Mouse (Mus musculus) heart, embryonic 15.5 days (tissue): ENCODE measurements around the gene Atxn2. TPM values are rescaled to one million over a fixed set of nuclear protein-coding genes. Genes with fewer than 3 reads are reported as not detected.

Source experiments
- ATAC-seq: fragments of 200-750 bp; cut with Nextera tagmentation; replicated peaks from 2 replicates; pipeline ENCODE4 v1.8.0; 2017; ENCODE audit warnings: low read depth, moderate TSS enrichment; ENCODE audit not compliant: insufficient number of reproducible peaks, insufficient read depth, low FRiP score
- H3K27ac ChIP-seq: fragments of 300-500 bp; sonication (generic); 2 replicates; pipeline ENCODE4 v1.5.1; 2015; ENCODE audit warnings: mild to moderate bottlenecking, inconsistent platforms
- H3K27me3 ChIP-seq: fragments of 300-500 bp; sonication (generic); 2 replicates; pipeline ENCODE4 v1.6.1; 2015; ENCODE audit warnings: inconsistent platforms
- H3K36me3 ChIP-seq: fragments of 300-500 bp; sonication (generic); 2 replicates; pipeline ENCODE4 v1.6.1; 2015; ENCODE audit warnings: mild to moderate bottlenecking, inconsistent platforms
- H3K4me1 ChIP-seq: fragments of 300-500 bp; sonication (generic); replicated peaks from 2 replicates; pipeline ENCODE4 v1.6.1; 2015; ENCODE audit warnings: inconsistent platforms
- H3K4me2 ChIP-seq: fragments of 300-500 bp; sonication (generic); 2 replicates; pipeline ENCODE4 v1.6.1; 2015; ENCODE audit warnings: inconsistent platforms, mild to moderate bottlenecking, moderate library complexity
- H3K4me3 ChIP-seq: fragments of 300-500 bp; sonication (generic); 2 replicates; pipeline ENCODE4 v1.5.1; 2015; ENCODE audit warnings: mild to moderate bottlenecking, inconsistent platforms
- H3K9ac ChIP-seq: fragments of 300-500 bp; sonication (generic); 2 replicates; pipeline ENCODE4 v1.6.1; 2015; ENCODE audit warnings: mild to moderate bottlenecking, inconsistent platforms
- H3K9me3 ChIP-seq: fragments of 300-500 bp; sonication (generic); replicated peaks from 2 replicates; pipeline ENCODE4 v1.6.1; 2016; ENCODE audit warnings: inconsistent platforms
- WGBS: fragments of 180-500 bp; shearing (Covaris S2); methylation state at CpG from one replicate; pipeline ENCODE4 v1.1.7; 2015; ENCODE audit warnings: mixed read lengths; 5-methylcytosine and 5-hydroxymethylcytosine counted together
- polyA plus RNA-seq: library from polyadenylated mRNA; unstranded; fragments of >200 nt; fragmentation: Nextera tagmentation; extraction: Ambion mirVana; gene quantifications from 2 replicates; pipeline ENCODE4 v1.2.1, GENCODE M21; 2015

Gene Atxn2
- polyA plus RNA-seq, 1 experiment from 2014 or later: 63.7 TPM

DNA sequence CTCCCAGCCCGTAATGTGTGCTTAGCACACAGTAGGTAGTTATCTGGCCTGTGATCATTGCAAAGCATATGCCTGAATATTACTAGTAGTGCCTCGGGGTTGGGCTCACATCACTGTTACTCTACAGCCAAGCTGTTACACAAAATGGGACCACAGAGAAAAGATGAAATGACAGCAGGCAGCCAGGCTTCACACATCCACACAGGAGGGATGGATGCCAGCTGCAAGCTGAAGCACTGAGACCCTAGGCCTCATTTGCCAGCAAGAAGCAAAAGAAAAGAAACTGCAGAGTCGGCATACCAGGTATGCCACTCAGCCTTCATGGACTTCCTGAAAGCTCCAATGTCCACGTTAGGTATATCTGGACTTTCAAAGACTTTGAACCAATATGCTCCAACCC, 116.7 kb downstream of the Atxn2 start:
- no peak for ATAC-seq
- Histone ChIP-seq H3K9ac (no peak overlapping the region), H3K36me3 (peaks cover 19% of the 10 kb centered on the region; the same call in 1 of the 2 replicates), H3K4me2 (no peak overlapping the region), H3K27ac (no peak overlapping the region), H3K9me3 (no peaks in the 10 kb centered on the region), H3K4me3 (no peak overlapping the region), H3K4me1 (peaks cover 48% of the 10 kb centered on the region), H3K27me3 (no peaks in the 10 kb centered on the region)
- whole genome bisulfite sequencing: 87% methylated on average over 4 of the region's 4 CpGs

DNA sequence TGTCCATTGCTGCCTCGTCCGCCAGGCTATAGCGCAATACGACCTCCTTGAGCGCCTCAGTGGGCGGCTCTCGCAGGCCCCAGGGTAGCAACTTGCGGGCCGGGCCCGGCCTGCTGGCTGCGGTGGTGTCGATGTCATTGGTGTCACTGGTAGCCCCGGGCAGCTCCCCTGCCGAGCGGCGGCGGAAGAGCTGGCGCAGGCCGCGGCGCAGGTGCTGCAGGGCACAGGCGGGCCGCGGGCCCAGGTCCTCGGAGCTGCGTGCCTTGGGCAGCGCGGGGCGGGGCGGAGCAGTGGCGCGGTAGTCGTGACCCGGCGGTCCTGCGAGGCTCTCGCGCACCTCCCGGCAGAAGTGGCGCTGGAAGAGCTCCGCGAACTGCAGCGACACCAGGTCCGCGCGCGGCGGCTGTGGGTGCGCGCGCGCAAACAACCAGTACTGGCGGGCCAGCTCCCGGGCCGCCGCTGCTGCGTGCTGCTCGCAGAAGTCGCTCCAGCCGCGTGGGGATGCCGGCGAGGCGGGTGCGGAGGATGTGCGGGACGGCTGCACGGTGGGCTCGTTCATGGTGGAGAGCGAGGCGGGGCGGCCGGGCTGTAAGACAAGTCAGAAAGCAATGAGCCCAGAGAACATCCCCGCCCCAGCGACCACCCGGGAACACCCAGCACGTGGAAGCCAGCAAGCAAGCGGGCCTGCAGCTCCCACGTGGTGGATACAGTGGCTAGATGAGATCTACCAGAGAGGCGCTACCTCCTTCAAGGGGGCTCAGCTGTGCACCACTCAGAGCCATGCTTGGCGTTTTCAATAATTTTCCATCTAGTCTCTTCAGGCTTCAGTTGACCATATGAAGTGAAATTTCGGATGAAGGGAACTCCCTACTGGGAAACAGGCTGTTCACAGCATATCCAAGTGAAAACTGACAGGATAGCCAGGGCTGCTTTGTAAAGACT, 117.6 kb downstream of the Atxn2 start:
- 0 out of 2 replicates have a peak, but pooled peaks have one; percentile 4 for ATAC-seq
- 26% methylated on average over 78 of the region's 82 CpGs for WGBS
- peak overlapping the region; percentile 87 for H3K4me2 ChIP-seq
- H3K4me3 ChIP-seq: peak overlapping the region; percentile 48
- no peaks in the 10 kb centered on the region for H3K9me3 ChIP-seq
- no peak overlapping the region for H3K27ac ChIP-seq
- H3K27me3 ChIP-seq: no peaks in the 10 kb centered on the region
- peak overlapping the region; percentile 51 for H3K9ac ChIP-seq
- H3K36me3 ChIP-seq: peaks cover 19% of the 10 kb centered on the region; the same call in 1 of the 2 replicates
- H3K4me1 ChIP-seq: peaks cover 47% of the 10 kb centered on the region

GRCm38 (mm10) chr5:121831002-121831601, 120.0 kb downstream of the Atxn2 start:
- WGBS: 80% methylated on average over 6 of the region's 6 CpGs
- peaks cover 12% of the 10 kb centered on the region; the same call in 1 of the 2 replicates for H3K36me3 ChIP-seq
- no peak overlapping the region for H3K27ac ChIP-seq
- H3K9me3 ChIP-seq: no peaks in the 10 kb centered on the region
- H3K9ac ChIP-seq: no peak overlapping the region
- ATAC-seq: no peak
- no peak overlapping the region for H3K4me3 ChIP-seq
- no peak overlapping the region for H3K4me2 ChIP-seq
- peaks cover 60% of the 10 kb centered on the region for H3K4me1 ChIP-seq
- H3K27me3 ChIP-seq: no peaks in the 10 kb centered on the region

DNA sequence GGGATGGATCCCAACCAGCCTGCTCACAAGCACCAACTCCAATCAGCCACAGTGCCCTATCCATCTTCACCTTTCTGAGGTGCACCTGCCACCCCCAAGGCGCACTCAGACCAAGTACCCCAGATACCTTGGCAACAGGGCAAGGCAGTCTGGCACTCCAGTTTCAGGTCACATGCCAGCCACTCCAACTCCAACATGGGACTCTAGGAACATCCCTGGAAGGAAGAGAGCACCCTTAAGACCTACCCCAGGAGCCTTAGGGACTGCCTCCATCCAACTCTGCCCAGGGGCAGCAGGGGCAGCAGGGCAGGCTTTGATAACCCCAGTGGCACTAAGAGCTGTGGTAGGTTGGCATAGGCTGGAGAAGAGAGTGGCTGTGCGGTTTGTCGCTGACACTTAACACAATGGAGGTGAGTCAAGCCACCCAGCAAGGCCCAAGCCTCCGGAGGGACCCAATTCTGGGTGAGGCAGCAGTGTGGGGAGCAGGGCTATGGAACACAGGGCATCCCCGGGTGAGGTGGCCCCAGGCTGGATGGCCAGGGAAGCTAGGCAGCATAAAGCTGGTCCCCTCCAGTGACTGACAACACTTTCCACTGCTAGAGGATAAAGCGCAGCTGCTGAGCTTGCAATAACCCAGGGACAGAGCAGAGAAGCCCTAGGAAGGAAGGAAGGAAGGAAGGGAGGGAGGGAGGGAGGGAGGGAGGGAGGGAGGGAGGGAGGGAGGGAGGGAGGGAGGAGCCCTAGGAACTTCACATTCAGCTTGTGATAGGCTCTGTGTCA, 121.4 kb downstream of the Atxn2 start:
- Histone ChIP-seq H3K4me2 (peak overlapping the region; percentile 93), H3K27me3 (no peaks in the 10 kb centered on the region), H3K27ac (peak overlapping the region; percentile 64), H3K4me1 (peaks cover 65% of the 10 kb centered on the region), H3K36me3 (peaks cover 9% of the 10 kb centered on the region; the same call in 1 of the 2 replicates), H3K4me3 (no peak overlapping the region), H3K9ac (no peak overlapping the region), H3K9me3 (no peaks in the 10 kb centered on the region)
- WGBS: 67% methylated on average over 6 of the region's 6 CpGs
- ATAC-seq: no peak

- Histone ChIP-seq H3K9ac (peak overlapping the region; percentile 13; the same call in 1 of the 2 replicates), H3K9me3 (no peaks in the 10 kb centered on the region), H3K4me2 (peak overlapping the region; percentile 93), H3K27ac (peak overlapping the region; percentile 64), H3K4me1 (peaks cover 71% of the 10 kb centered on the region), H3K27me3 (no peaks in the 10 kb centered on the region), H3K36me3 (0 out of 2 replicates have a peak, but pooled peaks cover 5% of the 10 kb centered on the region), H3K4me3 (peak overlapping the region; percentile 80)
- no peak for ATAC-seq
- 76% methylated on average over 2 of the region's 2 CpGs for WGBS
Measured at GRCm38 (mm10) chr5:121833159-121833558, 122.0 kb downstream of the Atxn2 start.

DNA sequence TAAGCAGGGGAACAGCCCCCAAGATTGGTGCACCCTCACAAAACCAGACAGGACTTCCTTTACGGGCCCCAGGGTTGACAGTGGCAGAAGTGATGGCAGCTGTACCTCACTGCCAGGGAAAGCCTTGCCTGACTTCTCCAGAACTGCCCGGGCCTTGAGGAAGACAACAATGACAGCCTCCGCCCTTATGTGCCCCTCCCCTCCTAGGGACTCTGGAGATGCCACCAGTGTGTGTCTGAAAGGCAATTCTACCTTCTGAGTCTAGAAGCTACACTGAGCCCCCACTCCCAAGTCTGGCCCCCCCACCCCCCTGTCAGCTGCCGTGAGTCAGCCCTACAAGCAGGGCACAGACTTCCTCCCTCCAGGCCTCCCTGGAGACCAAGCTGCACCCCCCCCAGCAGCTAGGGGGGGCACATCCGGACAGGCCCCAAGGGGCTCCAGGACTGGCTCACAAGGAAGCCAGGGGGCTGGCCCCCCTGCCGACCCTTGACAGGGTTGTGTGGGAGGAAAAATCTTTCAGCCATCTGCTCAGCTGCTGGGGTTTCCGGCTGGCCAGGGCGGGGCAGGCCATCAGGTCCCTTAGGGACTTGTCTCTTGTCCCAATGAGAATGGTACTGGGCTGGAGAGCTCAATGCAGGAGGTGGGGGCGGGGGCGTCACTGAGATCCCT, 122.6 kb downstream of the Atxn2 start:
- 38% methylated on average over 10 of the region's 10 CpGs for WGBS
- peak overlapping the region; percentile 13; the same call in 1 of the 2 replicates for H3K9ac ChIP-seq
- peak overlapping the region; percentile 80 for H3K4me3 ChIP-seq
- H3K4me2 ChIP-seq: peak overlapping the region; percentile 93
- H3K9me3 ChIP-seq: no peaks in the 10 kb centered on the region
- H3K27me3 ChIP-seq: no peaks in the 10 kb centered on the region
- no peaks in the 10 kb centered on the region for H3K36me3 ChIP-seq
- H3K4me1 ChIP-seq: peaks cover 72% of the 10 kb centered on the region
- ATAC-seq: no peak
- peak overlapping the region; percentile 87 for H3K27ac ChIP-seq

GRCm38 (mm10) chr5:121834241-121834606, 123.1 kb downstream of the Atxn2 start:
- Histone ChIP-seq H3K36me3 (no peaks in the 10 kb centered on the region), H3K27ac (peak overlapping the region; percentile 87), H3K9me3 (no peaks in the 10 kb centered on the region), H3K9ac (no peak overlapping the region), H3K27me3 (no peaks in the 10 kb centered on the region), H3K4me1 (peaks cover 70% of the 10 kb centered on the region), H3K4me3 (peak overlapping the region; percentile 80), H3K4me2 (peak overlapping the region; percentile 93)
- WGBS: 61% methylated on average over 7 of the region's 7 CpGs
- ATAC-seq: no peak

GRCm38 (mm10) chr5:121834991-121835747, 124.0 kb downstream of the Atxn2 start:
- no peaks in the 10 kb centered on the region for H3K36me3 ChIP-seq
- peak overlapping the region; percentile 93 for H3K4me2 ChIP-seq
- peak overlapping the region; percentile 76 for H3K9ac ChIP-seq
- H3K27ac ChIP-seq: peak overlapping the region; percentile 87
- 28% methylated on average over 12 of the region's 12 CpGs for WGBS
- no peaks in the 10 kb centered on the region for H3K27me3 ChIP-seq
- H3K4me1 ChIP-seq: peaks cover 64% of the 10 kb centered on the region
- no peaks in the 10 kb centered on the region for H3K9me3 ChIP-seq
- no peak for ATAC-seq
- H3K4me3 ChIP-seq: peak overlapping the region; percentile 80

- ATAC-seq: peak; percentile 8
- H3K27me3 ChIP-seq: no peaks in the 10 kb centered on the region
- peak overlapping the region; percentile 80 for H3K4me3 ChIP-seq
- peak overlapping the region; percentile 76 for H3K9ac ChIP-seq
- peaks cover 63% of the 10 kb centered on the region for H3K4me1 ChIP-seq
- H3K9me3 ChIP-seq: no peaks in the 10 kb centered on the region
- peak overlapping the region; percentile 87 for H3K27ac ChIP-seq
- no peaks in the 10 kb centered on the region for H3K36me3 ChIP-seq
- WGBS: under 1% methylated on average over 49 of the region's 51 CpGs
- peak overlapping the region; percentile 93 for H3K4me2 ChIP-seq
Measured at GRCm38 (mm10) chr5:121835949-121836691, 125.0 kb downstream of the Atxn2 start.
